Mouse (Mus musculus): ENCODE results near the gene Fez2. TPM values are rescaled to one million over a fixed set of nuclear protein-coding genes. Genes with fewer than 3 reads are reported as not detected.

The Fez2 gene
- total RNA-seq, 1 experiment from 2014 or later, result 23.6 TPM

GRCm38 (mm10) chr17:78419216-78419615 is 1.3 kb upstream of the Fez2 start:
- ATAC-seq (replicated peaks; ENCODE audit: insufficient number of reproducible peaks, low FRiP score, low TSS enrichment, poor library complexity, severe bottlenecking), result no peak

GRCm38 (mm10) chr17:78415255-78415654 is 2.7 kb downstream of the Fez2 start:
- no peak for ATAC-seq (replicated peaks; ENCODE audit: insufficient number of reproducible peaks, low FRiP score, low TSS enrichment, poor library complexity, severe bottlenecking)

GRCm38 (mm10) chr17:78409900-78410299 is 8.1 kb downstream of the Fez2 start:
- no peak for ATAC-seq (replicated peaks; ENCODE audit: insufficient number of reproducible peaks, low FRiP score, low TSS enrichment, poor library complexity, severe bottlenecking)

GRCm38 (mm10) chr17:78408386-78408785 is 9.6 kb downstream of the Fez2 start:
- ATAC-seq (replicated peaks; ENCODE audit: insufficient number of reproducible peaks, low FRiP score, low TSS enrichment, poor library complexity, severe bottlenecking), result no peak

- ATAC-seq (replicated peaks; ENCODE audit: insufficient number of reproducible peaks, low FRiP score, low TSS enrichment, poor library complexity, severe bottlenecking), result no peak
These were observed 10.4 kb downstream of the Fez2 start for GRCm38 (mm10) chr17:78407581-78407980.

- no peak for ATAC-seq (replicated peaks; ENCODE audit: insufficient number of reproducible peaks, low FRiP score, low TSS enrichment, poor library complexity, severe bottlenecking)
These were observed 11.1 kb downstream of the Fez2 start for GRCm38 (mm10) chr17:78406854-78407253.

- ATAC-seq (replicated peaks; ENCODE audit: insufficient number of reproducible peaks, low FRiP score, low TSS enrichment, poor library complexity, severe bottlenecking), result no peak
These were observed 12.6 kb downstream of the Fez2 start for GRCm38 (mm10) chr17:78405336-78405735.

- ATAC-seq (replicated peaks; ENCODE audit: insufficient number of reproducible peaks, low FRiP score, low TSS enrichment, poor library complexity, severe bottlenecking), result no peak
These were observed 14.1 kb downstream of the Fez2 start for GRCm38 (mm10) chr17:78403804-78404203.

GRCm38 (mm10) chr17:78403229-78403628 is 14.7 kb downstream of the Fez2 start:
- ATAC-seq (replicated peaks; ENCODE audit: insufficient number of reproducible peaks, low FRiP score, low TSS enrichment, poor library complexity, severe bottlenecking), result no peak

GRCm38 (mm10) chr17:78402174-78402573 is 15.8 kb downstream of the Fez2 start:
- no peak for ATAC-seq (replicated peaks; ENCODE audit: insufficient number of reproducible peaks, low FRiP score, low TSS enrichment, poor library complexity, severe bottlenecking)

GRCm38 (mm10) chr17:78401713-78402112 is 16.2 kb downstream of the Fez2 start:
- no peak for ATAC-seq (replicated peaks; ENCODE audit: insufficient number of reproducible peaks, low FRiP score, low TSS enrichment, poor library complexity, severe bottlenecking)

- ATAC-seq (replicated peaks; ENCODE audit: insufficient number of reproducible peaks, low FRiP score, low TSS enrichment, poor library complexity, severe bottlenecking), result no peak
These were observed 16.6 kb downstream of the Fez2 start for GRCm38 (mm10) chr17:78401311-78401710.

GRCm38 (mm10) chr17:78400130-78400840 is 17.7 kb downstream of the Fez2 start:
- ATAC-seq (replicated peaks; ENCODE audit: insufficient number of reproducible peaks, low FRiP score, low TSS enrichment, poor library complexity, severe bottlenecking), result no peak

- no peak for ATAC-seq (replicated peaks; ENCODE audit: insufficient number of reproducible peaks, low FRiP score, low TSS enrichment, poor library complexity, severe bottlenecking)
These were observed 25.4 kb downstream of the Fez2 start for GRCm38 (mm10) chr17:78392401-78393087.

- no peak for ATAC-seq (replicated peaks; ENCODE audit: insufficient number of reproducible peaks, low FRiP score, low TSS enrichment, poor library complexity, severe bottlenecking)
These were observed 28.4 kb downstream of the Fez2 start for GRCm38 (mm10) chr17:78389573-78389972.

- no peak for ATAC-seq (replicated peaks; ENCODE audit: insufficient number of reproducible peaks, low FRiP score, low TSS enrichment, poor library complexity, severe bottlenecking)
These were observed 29.7 kb downstream of the Fez2 start for GRCm38 (mm10) chr17:78388101-78388847.

GRCm38 (mm10) chr17:78387665-78388064 is 30.3 kb downstream of the Fez2 start:
- ATAC-seq (replicated peaks; ENCODE audit: insufficient number of reproducible peaks, low FRiP score, low TSS enrichment, poor library complexity, severe bottlenecking), result no peak

- no peak for ATAC-seq (replicated peaks; ENCODE audit: insufficient number of reproducible peaks, low FRiP score, low TSS enrichment, poor library complexity, severe bottlenecking)
These were observed 35.6 kb downstream of the Fez2 start for GRCm38 (mm10) chr17:78382321-78382720.

GRCm38 (mm10) chr17:78379730-78380245 is 38.2 kb downstream of the Fez2 start:
- ATAC-seq (replicated peaks; ENCODE audit: insufficient number of reproducible peaks, low FRiP score, low TSS enrichment, poor library complexity, severe bottlenecking), result no peak
